Mouse (Mus musculus) C2C12 (cell line): ENCODE results near the gene Sertad2.

Source experiments
- CEBPB ChIP-seq: IDR thresholded peaks from one replicate; pipeline ENCODE4 v1.6.1; 2011; ENCODE audit warnings: low read depth, mild to moderate bottlenecking, control low read depth, moderate library complexity
- CTCF ChIP-seq: IDR thresholded peaks from one replicate; pipeline ENCODE4 v1.5.1; 2011; ENCODE audit not compliant: control insufficient read depth, insufficient read depth, insufficient read length
- FOSL1 ChIP-seq: IDR thresholded peaks from one replicate; pipeline ENCODE4 v1.8.0; 2011; ENCODE audit warnings: mild to moderate bottlenecking, low read length; ENCODE audit not compliant: poor library complexity, insufficient read depth, severe bottlenecking
- MAX ChIP-seq: IDR thresholded peaks from one replicate; pipeline ENCODE4 v1.6.1; 2011; ENCODE audit warnings: mild to moderate bottlenecking, control low read depth
- MYOD1 ChIP-seq: IDR thresholded peaks from one replicate; pipeline ENCODE4 v1.6.1; 2011; ENCODE audit warnings: low read depth; ENCODE audit not compliant: control insufficient read depth, insufficient read length
- MYOG ChIP-seq: IDR thresholded peaks from one replicate; pipeline ENCODE4 v1.6.1; 2011; ENCODE audit not compliant: control insufficient read depth, insufficient read length; ENCODE audit errors: extremely low read depth
- USF1 ChIP-seq: IDR thresholded peaks from one replicate; pipeline ENCODE4 v1.6.1; 2011; ENCODE audit warnings: low read depth, mild to moderate bottlenecking, control low read depth, moderate library complexity

DNA sequence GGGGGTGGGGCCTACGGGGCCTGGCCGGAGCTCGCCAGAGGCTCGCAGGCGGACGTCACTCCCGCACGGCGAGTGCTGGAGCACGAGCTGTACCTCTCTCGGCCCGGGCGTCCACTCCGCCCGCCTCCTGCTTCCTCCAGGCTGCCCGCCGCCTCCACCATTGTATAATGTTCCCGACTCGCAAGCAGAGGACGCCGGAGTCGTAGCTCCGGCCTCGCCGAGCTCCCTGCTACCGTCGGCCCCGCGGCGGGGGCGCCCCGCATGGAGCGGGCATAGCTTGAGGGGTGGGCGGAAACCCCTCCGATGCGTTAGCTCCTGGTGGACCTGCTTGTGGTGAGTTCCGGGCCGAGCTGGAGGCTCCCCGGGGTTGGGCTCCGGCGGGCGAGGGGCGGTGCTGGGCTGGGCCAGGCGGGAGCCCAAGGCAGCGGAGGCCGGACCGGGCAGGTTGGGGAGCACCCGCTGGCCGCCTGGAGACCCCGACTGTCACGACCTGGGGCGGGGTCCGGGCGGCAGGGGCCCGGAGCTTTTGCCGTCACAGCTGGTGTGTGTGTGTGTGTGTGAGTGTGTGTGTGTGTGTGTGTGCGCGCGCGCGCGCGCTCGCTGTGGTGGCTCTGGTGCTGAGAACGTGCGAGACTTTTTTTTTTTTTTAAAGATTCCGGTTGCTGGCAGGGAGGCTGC is 89.0 kb downstream of the Sertad2 start:
- TF ChIP-seq CTCF, result no peak
- TF ChIP-seq MAX, result peak; percentile 55
- no peak for TF ChIP-seq MYOG
- no peak for TF ChIP-seq USF1
- TF ChIP-seq CEBPB, result no peak
- no peak for TF ChIP-seq MYOD1
- TF ChIP-seq FOSL1, result no peak
